Comparison of ENCODE assay signal across 21 mouse cellular contexts in the genomic region with DNA sequence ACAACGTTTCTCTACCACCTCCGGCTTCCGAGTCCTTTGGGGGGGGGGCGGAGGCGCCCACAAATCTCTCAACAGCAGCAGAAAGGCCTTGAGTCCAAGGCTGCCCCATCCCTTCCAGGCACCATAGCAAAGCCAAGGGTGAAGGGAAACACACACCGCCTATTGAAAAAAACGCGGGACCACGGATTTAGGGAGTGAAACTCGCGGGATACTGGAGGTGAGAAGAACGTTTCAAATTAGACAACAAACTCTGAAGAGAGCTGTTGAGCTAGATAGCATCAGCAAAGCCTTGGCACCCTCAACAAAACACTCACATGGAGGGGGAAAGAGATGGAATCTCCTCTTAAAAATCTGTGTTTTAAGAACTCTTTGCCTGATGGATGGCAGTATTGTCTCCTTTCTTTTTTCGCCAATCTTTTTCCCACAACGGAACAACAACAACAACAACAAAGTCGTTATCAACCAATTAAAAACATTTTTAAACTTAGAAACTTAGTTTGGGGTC. TPM values are rescaled to one million over a fixed set of nuclear protein-coding genes. Genes with fewer than 3 reads are reported as not detected.
DNase-seq lines count a peak whose midpoint lies in the region; ATAC-seq and TF ChIP-seq lines count a peak whose summit lies in the region.
"Had no signal": no experiment of that assay in that cellular context is flagged by ENCODE, and none has a peak within 500 bp of the region (broad histone marks: within the 10 kb centered on the region; RNA-seq: fewer than 3 reads in every experiment).

No protein-coding gene starts in this region.

- no peak overlapping the region for H3K9ac ChIP-seq in forebrain, postnatal 0 days
- H3K9ac ChIP-seq in forebrain, embryonic 13.5 days: no peak overlapping the region
- no peak overlapping the region for H3K9ac ChIP-seq in hindbrain, embryonic 14.5 days
- peak overlapping the region; percentile 68 for H3K9ac ChIP-seq in midbrain, embryonic 14.5 days (replicated peaks; ENCODE audit: low read length)
- no peak overlapping the region for H3K9ac ChIP-seq in liver, postnatal 0 days (replicated peaks)
- no peak overlapping the region for H3K9ac ChIP-seq in heart, embryonic 12.5 days
- H3K9ac ChIP-seq: heart, embryonic 15.5 days; limb, embryonic 15.5 days; lung, embryonic 15.5 days had no signal

- peaks cover 81% of the 10 kb centered on the region for H3K27me3 ChIP-seq in forebrain, postnatal 0 days (ENCODE audit: insufficient read depth, low read length)
- peaks cover 98% of the 10 kb centered on the region for H3K27me3 ChIP-seq in forebrain, embryonic 13.5 days
- peaks cover 93% of the 10 kb centered on the region for H3K27me3 ChIP-seq in hindbrain, embryonic 14.5 days (ENCODE audit: control insufficient read depth, insufficient read depth, low read length)
- peaks cover 84% of the 10 kb centered on the region for H3K27me3 ChIP-seq in midbrain, embryonic 14.5 days (ENCODE audit: control insufficient read depth, insufficient read depth, low read length)
- peaks cover 100% of the 10 kb centered on the region for H3K27me3 ChIP-seq in liver, postnatal 0 days (ENCODE audit: insufficient read depth, low read length)
- H3K27me3 ChIP-seq in heart, embryonic 12.5 days (replicated peaks): peaks cover 89% of the 10 kb centered on the region

- H3K36me3 ChIP-seq in forebrain, postnatal 0 days (ENCODE audit: insufficient read depth): no peaks in the 10 kb centered on the region
- H3K36me3 ChIP-seq in forebrain, embryonic 13.5 days (ENCODE audit: poor library complexity, severe bottlenecking): no peaks in the 10 kb centered on the region
- no peaks in the 10 kb centered on the region for H3K36me3 ChIP-seq in hindbrain, embryonic 14.5 days (replicated peaks; ENCODE audit: control insufficient read depth, insufficient read depth)
- no peaks in the 10 kb centered on the region for H3K36me3 ChIP-seq in midbrain, embryonic 14.5 days (ENCODE audit: control insufficient read depth, insufficient read depth, low read length)
- no peaks in the 10 kb centered on the region for H3K36me3 ChIP-seq in liver, postnatal 0 days (replicated peaks; ENCODE audit: insufficient read depth, low read length)
- no peaks in the 10 kb centered on the region for H3K36me3 ChIP-seq in heart, embryonic 12.5 days
- H3K36me3 ChIP-seq: heart, embryonic 15.5 days; limb, embryonic 15.5 days; lung, embryonic 15.5 days had no signal

- H3K4me3 ChIP-seq in forebrain, postnatal 0 days (ENCODE audit: low read depth, low read length): no peak overlapping the region
- no peak overlapping the region for H3K4me3 ChIP-seq in forebrain, embryonic 13.5 days
- H3K4me3 ChIP-seq in hindbrain, embryonic 14.5 days (replicated peaks; ENCODE audit: low read length): peak overlapping the region; percentile 26
- H3K4me3 ChIP-seq in midbrain, embryonic 14.5 days (replicated peaks; ENCODE audit: low read depth, low read length): peak overlapping the region; percentile 41
- no peak overlapping the region for H3K4me3 ChIP-seq in liver, postnatal 0 days (ENCODE audit: low read depth, low read length)
- H3K4me3 ChIP-seq in heart, embryonic 12.5 days: no peak overlapping the region
- H3K4me3 ChIP-seq: erythroblast, embryonic 14.5 days; heart, embryonic 15.5 days; limb, embryonic 15.5 days; lung, embryonic 15.5 days; megakaryocyte, embryonic 14.5 days had no signal

- under 1% methylated on average over 15 of the region's 15 CpGs for WGBS in forebrain, postnatal 0 days
- WGBS in forebrain, embryonic 13.5 days: under 1% methylated on average over 15 of the region's 15 CpGs
- 1% methylated on average over 15 of the region's 15 CpGs for WGBS in hindbrain, embryonic 14.5 days
- under 1% methylated on average over 15 of the region's 15 CpGs for WGBS in midbrain, embryonic 14.5 days
- 4% methylated on average over 15 of the region's 15 CpGs for WGBS in liver, postnatal 0 days (ENCODE audit: insufficient replicate concordance)
- 1% methylated on average over 15 of the region's 15 CpGs for WGBS in heart, embryonic 12.5 days

- no peak for TF ChIP-seq CTCF in forebrain, postnatal 0 days (IDR thresholded peaks at IDR 0.05; ENCODE audit: low read depth)
- no peak for TF ChIP-seq CTCF in liver, postnatal 0 days (IDR thresholded peaks at IDR 0.05; ENCODE audit: low read depth)

- DNase-seq in forebrain, postnatal 0 days: peak; percentile 49
- peak; percentile 5 for DNase-seq in embryo, embryonic 10 days (ENCODE audit: low spot score)
- peak; percentile 40 for DNase-seq in hindbrain, embryonic 14.5 days (ENCODE audit: low spot score)
- DNase-seq in midbrain, embryonic 14.5 days: peak; percentile 61
- DNase-seq in liver, postnatal 0 days: no peak
- DNase-seq: adrenal gland, postnatal 14 days; cerebellum, adult 8-10 months; kidney, adult 9 months had no signal

- H3K4me1 ChIP-seq in forebrain, postnatal 0 days (ENCODE audit: insufficient read depth): no peaks in the 10 kb centered on the region
- peaks cover 68% of the 10 kb centered on the region for H3K4me1 ChIP-seq in forebrain, embryonic 13.5 days
- H3K4me1 ChIP-seq in hindbrain, embryonic 14.5 days (replicated peaks; ENCODE audit: control insufficient read depth, insufficient read depth, low read length): no peaks in the 10 kb centered on the region; the same call in 1 of the 2 replicates
- peaks cover 28% of the 10 kb centered on the region for H3K4me1 ChIP-seq in midbrain, embryonic 14.5 days (ENCODE audit: control insufficient read depth, insufficient read depth, low read length)
- H3K4me1 ChIP-seq in liver, postnatal 0 days (ENCODE audit: insufficient read depth): no peaks in the 10 kb centered on the region
- peaks cover 39% of the 10 kb centered on the region for H3K4me1 ChIP-seq in heart, embryonic 12.5 days (replicated peaks)

- H3K27ac ChIP-seq in forebrain, postnatal 0 days (ENCODE audit: low read depth, low read length): no peak overlapping the region
- H3K27ac ChIP-seq in forebrain, embryonic 13.5 days: no peak overlapping the region
- H3K27ac ChIP-seq in hindbrain, embryonic 14.5 days: no peak overlapping the region
- H3K27ac ChIP-seq in midbrain, embryonic 14.5 days (replicated peaks; ENCODE audit: low read depth, low read length): peak overlapping the region; percentile 91
- H3K27ac ChIP-seq in liver, postnatal 0 days (ENCODE audit: low read depth): no peak overlapping the region
- no peak overlapping the region for H3K27ac ChIP-seq in heart, embryonic 12.5 days (ENCODE audit: poor library complexity, severe bottlenecking)
- H3K27ac ChIP-seq: heart, embryonic 15.5 days; limb, embryonic 15.5 days; lung, embryonic 15.5 days had no signal

- no peaks in the 10 kb centered on the region for H3K9me3 ChIP-seq in forebrain, postnatal 0 days (ENCODE audit: low read length)
- no peaks in the 10 kb centered on the region for H3K9me3 ChIP-seq in forebrain, embryonic 13.5 days (replicated peaks)
- H3K9me3 ChIP-seq in hindbrain, embryonic 14.5 days (ENCODE audit: control insufficient read depth, low read length): no peaks in the 10 kb centered on the region
- no peaks in the 10 kb centered on the region for H3K9me3 ChIP-seq in midbrain, embryonic 14.5 days (ENCODE audit: control insufficient read depth, low read length)
- no peaks in the 10 kb centered on the region for H3K9me3 ChIP-seq in liver, postnatal 0 days (ENCODE audit: low read length)
- H3K9me3 ChIP-seq in heart, embryonic 12.5 days (replicated peaks): no peaks in the 10 kb centered on the region
- H3K9me3 ChIP-seq: heart, embryonic 15.5 days; limb, embryonic 15.5 days; lung, embryonic 15.5 days had no signal

- TF ChIP-seq EP300 in liver, postnatal 0 days (IDR thresholded peaks at IDR 0.05; ENCODE audit: low read depth): no peak

- ATAC-seq in forebrain, postnatal 0 days: no peak
- no peak for ATAC-seq in forebrain, embryonic 13.5 days
- no peak for ATAC-seq in hindbrain, embryonic 14.5 days (ENCODE audit: low FRiP score)
- ATAC-seq in midbrain, embryonic 14.5 days (ENCODE audit: low FRiP score, low TSS enrichment): no peak
- no peak for ATAC-seq in liver, postnatal 0 days
- no peak for ATAC-seq in activated CD4-positive, CD25-positive, alpha-beta regulatory T cell, adult 4 months
- no peak for ATAC-seq in heart, embryonic 12.5 days (ENCODE audit: insufficient number of reproducible peaks, low FRiP score)

- H3K4me2 ChIP-seq in forebrain, postnatal 0 days (ENCODE audit: low read depth): no peak overlapping the region
- H3K4me2 ChIP-seq in forebrain, embryonic 13.5 days: no peak overlapping the region
- H3K4me2 ChIP-seq in hindbrain, embryonic 14.5 days (replicated peaks): 0 out of 2 replicates have a peak overlapping the region, but pooled peaks have one; percentile 23
- H3K4me2 ChIP-seq in midbrain, embryonic 14.5 days (ENCODE audit: low read length): peak overlapping the region; percentile 54
- no peak overlapping the region for H3K4me2 ChIP-seq in liver, postnatal 0 days (ENCODE audit: low read depth, low read length)
- H3K4me2 ChIP-seq in heart, embryonic 12.5 days: no peak overlapping the region
- H3K4me2 ChIP-seq: heart, embryonic 15.5 days; limb, embryonic 15.5 days; lung, embryonic 15.5 days had no signal

RNA-seq across cellular contexts. Expression of a gene that starts 2.8 kb away (rescaled TPM):
- total RNA-seq in forebrain, postnatal 0 days (2014; rRNA removed): 1.2 and 2.0 TPM in 2 replicates
- 0.39 and 2.1 TPM in 2 replicates for polyA plus RNA-seq in forebrain, postnatal 0 days (2015; fragmentation: Nextera tagmentation; extraction: Ambion mirVana)
- polyA plus RNA-seq in forebrain, embryonic 13.5 days (2015; fragmentation: Nextera tagmentation; extraction: Ambion mirVana): 4.2 and 8.1 TPM in 2 replicates
- 9.8 and 9.9 TPM in 2 replicates for polyA plus RNA-seq in hindbrain, embryonic 14.5 days (2014; fragmentation: Nextera tagmentation; extraction: Ambion mirVana)
- polyA plus RNA-seq in midbrain, embryonic 14.5 days (2014; fragmentation: Nextera tagmentation; extraction: Ambion mirVana): 94.9 TPM in 2 replicates
- not detected in 2 replicates for polyA plus RNA-seq in liver, postnatal 0 days (2015; fragmentation: Nextera tagmentation; extraction: Ambion mirVana)
- polyA plus RNA-seq in activated CD4-positive, CD25-positive, alpha-beta regulatory T cell, adult 4 months (2017; shearing (Covaris generic)): not detected
- 0.13 TPM in 1 of 2 replicates, not detected in the other for polyA plus RNA-seq in heart, embryonic 12.5 days (2016; fragmentation: Nextera tagmentation; extraction: Ambion mirVana)
- total RNA-seq: adrenal gland, postnatal 14 days; granulocyte monocyte progenitor cell, adult 5-6 weeks had no signal
- polyA plus RNA-seq: cortical plate, adult 2 months; erythroblast, embryonic 14.5 days; heart, embryonic 15.5 days; limb, embryonic 15.5 days; lung, embryonic 15.5 days; small intestine, adult 2 months; stomach, embryonic 14.5 days; thymus, postnatal 0 days had no signal

Comparison
In these comparisons a context has a peak if more than half of its experiments do, and no peak if none do; other contexts are left out.
1. H3K4me2 ChIP-seq: peak in hindbrain, embryonic 14.5 days (single experiment) and midbrain, embryonic 14.5 days (single experiment); none in forebrain, postnatal 0 days (single experiment), forebrain, embryonic 13.5 days (single experiment), liver, postnatal 0 days (single experiment) and heart, embryonic 12.5 days (single experiment).
2. H3K4me3 ChIP-seq: peak in hindbrain, embryonic 14.5 days (single experiment) and midbrain, embryonic 14.5 days (single experiment); none in forebrain, postnatal 0 days (single experiment), forebrain, embryonic 13.5 days (single experiment), liver, postnatal 0 days (single experiment) and heart, embryonic 12.5 days (single experiment).